Mouse (Mus musculus): Measurements from ENCODE around the gene Olfr622. TPM values are rescaled to one million over a fixed set of nuclear protein-coding genes. Genes with fewer than 3 reads are reported as not detected.

The Olfr622 gene
- total and polyA plus RNA-seq, 2 experiments from 2014 or later: not detected

DNA sequence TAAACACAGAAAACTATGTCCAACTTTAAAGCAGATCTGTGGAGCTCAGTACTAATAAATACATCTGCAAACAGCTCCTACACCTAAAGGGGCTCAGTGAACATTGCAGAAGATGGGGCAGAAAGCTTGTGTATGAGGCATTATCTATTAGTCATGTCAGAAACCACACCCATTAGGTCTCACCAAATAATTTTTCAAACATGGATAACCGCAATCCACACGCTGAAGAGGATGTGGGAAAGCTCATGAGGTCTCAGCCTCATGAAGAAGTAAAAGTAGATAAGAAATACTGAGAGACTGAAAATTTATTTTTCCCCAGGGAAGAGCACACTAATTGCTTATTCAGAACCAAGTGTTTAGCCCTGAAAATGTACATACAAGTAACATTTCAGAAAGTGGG is 35.1 kb downstream of the Olfr622 start:
- Histone ChIP-seq H3K27me3 (ENCODE audit: insufficient read depth, low read length) (no peaks in the 10 kb centered on the region), H3K36me3 (ENCODE audit: insufficient read depth) (no peaks in the 10 kb centered on the region), H3K4me3 (ENCODE audit: low read depth, low read length) (no peak overlapping the region), H3K4me1 (ENCODE audit: insufficient read depth) (no peaks in the 10 kb centered on the region), H3K9me3 (ENCODE audit: low read length) (no peaks in the 10 kb centered on the region), H3K4me2 (ENCODE audit: low read depth) (no peak overlapping the region), H3K27ac (ENCODE audit: low read depth, low read length) (no peak overlapping the region), H3K9ac (no peak overlapping the region)
- 91% methylated on average over 2 of the region's 2 CpGs for WGBS
- no peak for DNase-seq
- no peak for TF ChIP-seq CTCF (IDR thresholded peaks at IDR 0.05; ENCODE audit: low read depth)
- ATAC-seq: no peak

DNA sequence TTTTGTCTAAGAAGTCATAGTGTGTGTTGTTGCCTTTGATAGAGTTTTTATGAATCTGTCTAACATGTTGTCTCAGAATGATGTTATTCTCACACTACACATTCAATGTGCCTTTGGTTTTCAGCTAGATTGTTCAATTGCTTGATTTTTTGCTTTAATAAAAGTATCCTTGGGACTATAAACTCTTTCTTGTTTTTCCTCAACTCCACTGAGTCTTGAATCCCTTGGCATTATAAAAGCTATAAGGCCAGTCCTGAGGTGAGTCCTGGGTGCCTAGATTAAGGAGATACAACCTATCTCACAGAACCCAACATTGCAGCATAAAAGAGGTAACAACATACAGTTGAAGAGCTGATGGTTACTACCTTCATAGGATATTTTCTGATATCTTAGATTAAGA is 42.2 kb downstream of the Olfr622 start, which contains the start of gene Olfr619:
TSS of gene Olfr619 (plus strand) at position 301 of the 400 bp plus-strand sequence.
- H3K4me2 ChIP-seq (ENCODE audit: low read depth): no peak within 1 kb of the TSS
- no peaks in the 10 kb centered on the region for H3K27me3 ChIP-seq (ENCODE audit: insufficient read depth, low read length)
- H3K9me3 ChIP-seq (ENCODE audit: low read length): no peaks in the 10 kb centered on the region
- no peaks in the 10 kb centered on the region for H3K36me3 ChIP-seq (ENCODE audit: insufficient read depth)
- H3K4me3 ChIP-seq (ENCODE audit: low read depth, low read length): no peak within 1 kb of the TSS
- no peak within 1 kb of the TSS for H3K9ac ChIP-seq
- TF ChIP-seq CTCF (IDR thresholded peaks at IDR 0.05; ENCODE audit: low read depth): no peak
- no peaks in the 10 kb centered on the region for H3K4me1 ChIP-seq (ENCODE audit: insufficient read depth)
- no peak for ATAC-seq
- H3K27ac ChIP-seq (ENCODE audit: low read depth, low read length): no peak within 1 kb of the TSS
- no peak for DNase-seq

DNA sequence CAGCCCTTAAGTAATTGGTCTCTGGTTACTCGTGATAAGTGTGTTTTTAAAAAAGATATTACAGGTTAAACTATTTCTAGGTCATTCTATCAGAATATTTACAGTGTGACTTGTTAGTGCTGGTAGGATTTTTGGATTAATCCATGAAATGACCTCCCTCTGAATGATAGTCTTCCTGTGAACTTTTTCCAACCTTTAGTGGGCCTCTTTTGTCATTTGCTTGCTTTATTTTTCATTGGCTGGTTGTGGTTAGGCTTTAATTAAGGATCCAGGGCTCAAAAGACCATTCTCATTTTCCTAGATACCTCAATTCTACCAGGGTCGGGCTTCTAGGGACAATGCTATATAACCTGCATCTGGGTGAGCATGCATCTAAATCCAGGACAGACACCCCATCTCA is 52.7 kb downstream of the Olfr622 start, which contains the start of gene Olfr618:
TSS of gene Olfr618 (plus strand) at position 301 of the 400 bp plus-strand sequence.
- no peak within 1 kb of the TSS for H3K4me3 ChIP-seq (ENCODE audit: low read depth, low read length)
- H3K27me3 ChIP-seq (ENCODE audit: insufficient read depth, low read length): no peaks in the 10 kb centered on the region
- no peak for DNase-seq
- no peaks in the 10 kb centered on the region for H3K36me3 ChIP-seq (ENCODE audit: insufficient read depth)
- no peak within 1 kb of the TSS for H3K9ac ChIP-seq
- 48% methylated on average over 2 of the region's 2 CpGs for WGBS
- H3K4me2 ChIP-seq (ENCODE audit: low read depth): no peak within 1 kb of the TSS
- H3K9me3 ChIP-seq (ENCODE audit: low read length): no peaks in the 10 kb centered on the region
- H3K4me1 ChIP-seq (ENCODE audit: insufficient read depth): no peaks in the 10 kb centered on the region
- H3K27ac ChIP-seq (ENCODE audit: low read depth, low read length): no peak within 1 kb of the TSS
- no peak for ATAC-seq
- no peak for TF ChIP-seq CTCF (IDR thresholded peaks at IDR 0.05; ENCODE audit: low read depth)

Other genes starting within 250 kb of the Olfr622 start
Only the 30 nearest of the 32 such genes appear.
- not detected in 2 replicates for gene Olfr605, start 197.3 kb downstream of the Olfr622 start, total RNA-seq (2014; rRNA removed)
- not detected in 2 replicates for gene Olfr605, start 197.3 kb downstream of the Olfr622 start, polyA plus RNA-seq (2015; fragmentation: Nextera tagmentation; extraction: Ambion mirVana)
- not detected in 2 replicates for gene Olfr606, start 193.7 kb downstream of the Olfr622 start, total RNA-seq (2014; rRNA removed)
- gene Olfr606, start 193.7 kb downstream of the Olfr622 start, polyA plus RNA-seq (2015; fragmentation: Nextera tagmentation; extraction: Ambion mirVana): not detected in 2 replicates
- not detected in 2 replicates for gene Olfr607, start 178.6 kb downstream of the Olfr622 start, total RNA-seq (2014; rRNA removed)
- not detected in 2 replicates for gene Olfr607, start 178.6 kb downstream of the Olfr622 start, polyA plus RNA-seq (2015; fragmentation: Nextera tagmentation; extraction: Ambion mirVana)
- not detected in 2 replicates for gene Olfr608, start 172.8 kb downstream of the Olfr622 start, total RNA-seq (2014; rRNA removed)
- gene Olfr608, start 172.8 kb downstream of the Olfr622 start, polyA plus RNA-seq (2015; fragmentation: Nextera tagmentation; extraction: Ambion mirVana): not detected in 2 replicates
- gene Olfr609, start 144.6 kb downstream of the Olfr622 start, total RNA-seq (2014; rRNA removed): not detected in 2 replicates
- not detected in 2 replicates for gene Olfr609, start 144.6 kb downstream of the Olfr622 start, polyA plus RNA-seq (2015; fragmentation: Nextera tagmentation; extraction: Ambion mirVana)
- gene Olfr610, start 130.6 kb downstream of the Olfr622 start, total RNA-seq (2014; rRNA removed): not detected in 2 replicates
- gene Olfr610, start 130.6 kb downstream of the Olfr622 start, polyA plus RNA-seq (2015; fragmentation: Nextera tagmentation; extraction: Ambion mirVana): not detected in 2 replicates
- not detected in 2 replicates for gene Olfr611, start 121.9 kb downstream of the Olfr622 start, total RNA-seq (2014; rRNA removed)
- gene Olfr611, start 121.9 kb downstream of the Olfr622 start, polyA plus RNA-seq (2015; fragmentation: Nextera tagmentation; extraction: Ambion mirVana): not detected in 2 replicates
- gene Olfr612, start 100.0 kb downstream of the Olfr622 start, total RNA-seq (2014; rRNA removed): not detected in 2 replicates
- gene Olfr612, start 100.0 kb downstream of the Olfr622 start, polyA plus RNA-seq (2015; fragmentation: Nextera tagmentation; extraction: Ambion mirVana): not detected in 2 replicates
- gene Olfr613, start 94.6 kb downstream of the Olfr622 start, total RNA-seq (2014; rRNA removed): not detected in 2 replicates
- not detected in 2 replicates for gene Olfr613, start 94.6 kb downstream of the Olfr622 start, polyA plus RNA-seq (2015; fragmentation: Nextera tagmentation; extraction: Ambion mirVana)
- gene Olfr615, start 86.6 kb downstream of the Olfr622 start, total RNA-seq (2014; rRNA removed): not detected in 2 replicates
- not detected in 2 replicates for gene Olfr615, start 86.6 kb downstream of the Olfr622 start, polyA plus RNA-seq (2015; fragmentation: Nextera tagmentation; extraction: Ambion mirVana)
- not detected in 2 replicates for gene Olfr616, start 73.6 kb downstream of the Olfr622 start, total RNA-seq (2014; rRNA removed)
- gene Olfr616, start 73.6 kb downstream of the Olfr622 start, polyA plus RNA-seq (2015; fragmentation: Nextera tagmentation; extraction: Ambion mirVana): not detected in 2 replicates
- not detected in 2 replicates for gene Olfr617, start 69.6 kb downstream of the Olfr622 start, total RNA-seq (2014; rRNA removed)
- gene Olfr617, start 69.6 kb downstream of the Olfr622 start, polyA plus RNA-seq (2015; fragmentation: Nextera tagmentation; extraction: Ambion mirVana): not detected in 2 replicates
- not detected in 2 replicates for gene Olfr618, start 52.6 kb downstream of the Olfr622 start, total RNA-seq (2014; rRNA removed)
- gene Olfr618, start 52.6 kb downstream of the Olfr622 start, polyA plus RNA-seq (2015; fragmentation: Nextera tagmentation; extraction: Ambion mirVana): not detected in 2 replicates
- gene Olfr619, start 42.1 kb downstream of the Olfr622 start, total RNA-seq (2014; rRNA removed): not detected in 2 replicates
- gene Olfr619, start 42.1 kb downstream of the Olfr622 start, polyA plus RNA-seq (2015; fragmentation: Nextera tagmentation; extraction: Ambion mirVana): not detected in 2 replicates
- gene Olfr620, start 30.2 kb downstream of the Olfr622 start, total RNA-seq (2014; rRNA removed): not detected in 2 replicates
- not detected in 2 replicates for gene Olfr620, start 30.2 kb downstream of the Olfr622 start, polyA plus RNA-seq (2015; fragmentation: Nextera tagmentation; extraction: Ambion mirVana)
- gene Olfr623, start 21.0 kb upstream of the Olfr622 start, total RNA-seq (2014; rRNA removed): not detected in 2 replicates
- not detected in 2 replicates for gene Olfr623, start 21.0 kb upstream of the Olfr622 start, polyA plus RNA-seq (2015; fragmentation: Nextera tagmentation; extraction: Ambion mirVana)
- gene Olfr624, start 28.5 kb upstream of the Olfr622 start, total RNA-seq (2014; rRNA removed): not detected in 2 replicates
- not detected in 2 replicates for gene Olfr624, start 28.5 kb upstream of the Olfr622 start, polyA plus RNA-seq (2015; fragmentation: Nextera tagmentation; extraction: Ambion mirVana)
- not detected in 2 replicates for gene Olfr625-ps1, start 40.0 kb upstream of the Olfr622 start, total RNA-seq (2014; rRNA removed)
- gene Olfr625-ps1, start 40.0 kb upstream of the Olfr622 start, polyA plus RNA-seq (2015; fragmentation: Nextera tagmentation; extraction: Ambion mirVana): not detected in 2 replicates
- gene Olfr243, start 72.0 kb upstream of the Olfr622 start, total RNA-seq (2014; rRNA removed): not detected in 2 replicates
- not detected in 2 replicates for gene Olfr243, start 72.0 kb upstream of the Olfr622 start, polyA plus RNA-seq (2015; fragmentation: Nextera tagmentation; extraction: Ambion mirVana)
- gene Olfr628, start 87.7 kb upstream of the Olfr622 start, total RNA-seq (2014; rRNA removed): not detected in 2 replicates
- gene Olfr628, start 87.7 kb upstream of the Olfr622 start, polyA plus RNA-seq (2015; fragmentation: Nextera tagmentation; extraction: Ambion mirVana): not detected in 2 replicates
- not detected in 2 replicates for gene Olfr629, start 102.2 kb upstream of the Olfr622 start, total RNA-seq (2014; rRNA removed)
- not detected in 2 replicates for gene Olfr629, start 102.2 kb upstream of the Olfr622 start, polyA plus RNA-seq (2015; fragmentation: Nextera tagmentation; extraction: Ambion mirVana)
- not detected in 2 replicates for gene Olfr630, start 114.6 kb upstream of the Olfr622 start, total RNA-seq (2014; rRNA removed)
- not detected in 2 replicates for gene Olfr630, start 114.6 kb upstream of the Olfr622 start, polyA plus RNA-seq (2015; fragmentation: Nextera tagmentation; extraction: Ambion mirVana)
- not detected in 2 replicates for gene Olfr69, start 128.9 kb upstream of the Olfr622 start, total RNA-seq (2014; rRNA removed)
- not detected in 2 replicates for gene Olfr69, start 128.9 kb upstream of the Olfr622 start, polyA plus RNA-seq (2015; fragmentation: Nextera tagmentation; extraction: Ambion mirVana)
- not detected in 2 replicates for gene Olfr68, start 137.0 kb upstream of the Olfr622 start, total RNA-seq (2014; rRNA removed)
- not detected in 2 replicates for gene Olfr68, start 137.0 kb upstream of the Olfr622 start, polyA plus RNA-seq (2015; fragmentation: Nextera tagmentation; extraction: Ambion mirVana)
- not detected in 2 replicates for gene Olfr67, start 149.1 kb upstream of the Olfr622 start, total RNA-seq (2014; rRNA removed)
- gene Olfr67, start 149.1 kb upstream of the Olfr622 start, polyA plus RNA-seq (2015; fragmentation: Nextera tagmentation; extraction: Ambion mirVana): not detected in 2 replicates
- 105 and 224 TPM in 2 replicates for gene Hbb-bt, start 171.3 kb upstream of the Olfr622 start, total RNA-seq (2014; rRNA removed)
- gene Hbb-bt, start 171.3 kb upstream of the Olfr622 start, polyA plus RNA-seq (2015; fragmentation: Nextera tagmentation; extraction: Ambion mirVana): 190 and 259 TPM in 2 replicates
- 815 and 1,167 TPM in 2 replicates for gene Hbb-bs, start 185.4 kb upstream of the Olfr622 start, total RNA-seq (2014; rRNA removed)
- 757 and 1,200 TPM in 2 replicates for gene Hbb-bs, start 185.4 kb upstream of the Olfr622 start, polyA plus RNA-seq (2015; fragmentation: Nextera tagmentation; extraction: Ambion mirVana)
- gene Hbb-bh2, start 197.8 kb upstream of the Olfr622 start, total RNA-seq (2014; rRNA removed): not detected in 2 replicates
- gene Hbb-bh2, start 197.8 kb upstream of the Olfr622 start, polyA plus RNA-seq (2015; fragmentation: Nextera tagmentation; extraction: Ambion mirVana): not detected in 2 replicates
- gene Hbb-bh1, start 200.5 kb upstream of the Olfr622 start, total RNA-seq (2014; rRNA removed): not detected in 2 replicates
- not detected in 2 replicates for gene Hbb-bh1, start 200.5 kb upstream of the Olfr622 start, polyA plus RNA-seq (2015; fragmentation: Nextera tagmentation; extraction: Ambion mirVana)
- 1.0 TPM in 1 of 2 replicates, not detected in the other for gene Hbb-y, start 210.5 kb upstream of the Olfr622 start, total RNA-seq (2014; rRNA removed)
- gene Hbb-y, start 210.5 kb upstream of the Olfr622 start, polyA plus RNA-seq (2015; fragmentation: Nextera tagmentation; extraction: Ambion mirVana): 0.87 and 1.3 TPM in 2 replicates

Data from forebrain, postnatal 0 days (tissue).